Comparison of ENCODE assay signal across 10 mouse cellular contexts in genomic region chr3:96700376-96700775, GRCm38 (mm10). TPM values are rescaled to one million over a fixed set of nuclear protein-coding genes. Genes with fewer than 3 reads are reported as not detected.
DNase-seq lines count a peak whose midpoint lies in the region; ATAC-seq and TF ChIP-seq lines count a peak whose summit lies in the region.
"Had no signal": no experiment of that assay in that cellular context is flagged by ENCODE, and none has a peak within 500 bp of the region (broad histone marks: within the 10 kb centered on the region; RNA-seq: fewer than 3 reads in every experiment).

No protein-coding gene starts in this region.

- H3K4me2 ChIP-seq in hindbrain, postnatal 0 days (ENCODE audit: low read depth, low read length) = no peak overlapping the region
- H3K4me2 ChIP-seq in hindbrain, embryonic 16.5 days (ENCODE audit: low read length) = no peak overlapping the region
- H3K4me2 ChIP-seq: forebrain, embryonic 12.5 days; limb, embryonic 15.5 days had no signal

- H3K4me1 ChIP-seq in hindbrain, postnatal 0 days (ENCODE audit: insufficient read depth, low read length) = peaks cover 10% of the 10 kb centered on the region
- peaks cover 12% of the 10 kb centered on the region for H3K4me1 ChIP-seq in hindbrain, embryonic 16.5 days (ENCODE audit: control insufficient read depth, insufficient read depth, low read depth, low read length)

- peaks cover 40% of the 10 kb centered on the region for H3K36me3 ChIP-seq in hindbrain, postnatal 0 days (ENCODE audit: insufficient read depth, low read length)
- H3K36me3 ChIP-seq in hindbrain, embryonic 16.5 days (ENCODE audit: control insufficient read depth, insufficient read depth, low read length) = peaks cover 15% of the 10 kb centered on the region; the same call in 1 of the 2 replicates

- no peak overlapping the region for H3K9ac ChIP-seq in hindbrain, postnatal 0 days (replicated peaks; ENCODE audit: low read length)
- no peak overlapping the region for H3K9ac ChIP-seq in hindbrain, embryonic 16.5 days (ENCODE audit: low read depth, low read length)
- H3K9ac ChIP-seq: limb, embryonic 15.5 days had no signal

- 58% methylated on average over 7 of the region's 7 CpGs for WGBS in hindbrain, postnatal 0 days
- WGBS in hindbrain, embryonic 16.5 days = 57% methylated on average over 7 of the region's 7 CpGs

- peak; percentile 46 for DNase-seq in hindbrain, postnatal 0 days (ENCODE audit: low spot score)
- DNase-seq in 3T3-L1 (ENCODE audit: low read depth, low spot score) = peak; percentile 69
- DNase-seq in B cell, adult 2 months = peak; percentile 50 to 57
- DNase-seq in embryo, embryonic 11 days = peak; percentile 67
- DNase-seq in frontal cortex, adult 2 months (ENCODE audit: extremely low spot score in 1 of 2, low spot score in 1 of 2) = no peak
- no peak for DNase-seq in cerebellum, adult 11 months
- no peak for DNase-seq in left cerebral cortex, adult 9 months (ENCODE audit: low spot score in 2 of 2)

- no peak overlapping the region for H3K4me3 ChIP-seq in hindbrain, postnatal 0 days (ENCODE audit: low read length)
- H3K4me3 ChIP-seq in hindbrain, embryonic 16.5 days (ENCODE audit: low read length) = no peak overlapping the region
- H3K4me3 ChIP-seq: forebrain, embryonic 12.5 days; limb, embryonic 15.5 days had no signal

- peak; percentile 56 for TF ChIP-seq CTCF in hindbrain, postnatal 0 days (IDR thresholded peaks at IDR 0.05; ENCODE audit: low read depth)

- H3K27me3 ChIP-seq in hindbrain, postnatal 0 days (ENCODE audit: insufficient read depth, low read length) = no peaks in the 10 kb centered on the region
- no peaks in the 10 kb centered on the region for H3K27me3 ChIP-seq in hindbrain, embryonic 16.5 days (replicated peaks; ENCODE audit: control insufficient read depth, insufficient read depth, low read length)
- H3K27me3 ChIP-seq: forebrain, embryonic 12.5 days; limb, embryonic 15.5 days had no signal

- no peak overlapping the region for H3K27ac ChIP-seq in hindbrain, postnatal 0 days
- H3K27ac ChIP-seq in hindbrain, embryonic 16.5 days (ENCODE audit: low read depth, low read length) = no peak overlapping the region
- H3K27ac ChIP-seq: forebrain, embryonic 12.5 days; limb, embryonic 15.5 days had no signal

- no peak for ATAC-seq in hindbrain, postnatal 0 days
- no peak for ATAC-seq in hindbrain, embryonic 16.5 days

- no peaks in the 10 kb centered on the region for H3K9me3 ChIP-seq in hindbrain, postnatal 0 days (ENCODE audit: low read length)
- H3K9me3 ChIP-seq in hindbrain, embryonic 16.5 days (ENCODE audit: control insufficient read depth, low read length) = no peaks in the 10 kb centered on the region
- H3K9me3 ChIP-seq: forebrain, embryonic 12.5 days; limb, embryonic 15.5 days had no signal

RNA-seq across cellular contexts. Expression of gene Pias3, which starts 4.2 kb away (rescaled TPM):
- 37.5 and 46.1 TPM in 2 replicates for total RNA-seq in hindbrain, postnatal 0 days (2014; rRNA removed)
- polyA plus RNA-seq in hindbrain, postnatal 0 days (2015; fragmentation: Nextera tagmentation; extraction: Ambion mirVana) = 41.3 and 44.3 TPM in 2 replicates
- polyA plus RNA-seq in hindbrain, embryonic 16.5 days (2015; fragmentation: Nextera tagmentation; extraction: Ambion mirVana) = 43.4 and 44.3 TPM in 2 replicates
- 25.2 and 25.8 TPM in 2 replicates for polyA plus RNA-seq in frontal cortex, adult 2 months (2012; rRNA removed)

RNA-seq across cellular contexts. Expression of gene Nudt17, which starts 8.0 kb away (rescaled TPM):
- 13.0 and 13.4 TPM in 2 replicates for total RNA-seq in hindbrain, postnatal 0 days (2014; rRNA removed)
- polyA plus RNA-seq in hindbrain, postnatal 0 days (2015; fragmentation: Nextera tagmentation; extraction: Ambion mirVana) = 17.6 and 17.8 TPM in 2 replicates
- 20.4 and 22.4 TPM in 2 replicates for polyA plus RNA-seq in hindbrain, embryonic 16.5 days (2015; fragmentation: Nextera tagmentation; extraction: Ambion mirVana)
- 10.2 and 10.5 TPM in 2 replicates for polyA plus RNA-seq in frontal cortex, adult 2 months (2012; rRNA removed)

RNA-seq across cellular contexts. Expression of gene Polr3c, which starts 27.1 kb away (rescaled TPM):
- total RNA-seq in hindbrain, postnatal 0 days (2014; rRNA removed) = 10.9 and 11.7 TPM in 2 replicates
- polyA plus RNA-seq in hindbrain, postnatal 0 days (2015; fragmentation: Nextera tagmentation; extraction: Ambion mirVana) = 26.3 and 29.1 TPM in 2 replicates
- 31.4 and 33.7 TPM in 2 replicates for polyA plus RNA-seq in hindbrain, embryonic 16.5 days (2015; fragmentation: Nextera tagmentation; extraction: Ambion mirVana)
- polyA plus RNA-seq in frontal cortex, adult 2 months (2012; rRNA removed) = 34.2 and 34.4 TPM in 2 replicates

RNA-seq across cellular contexts. Expression of gene Rnf115, which starts 27.1 kb away (rescaled TPM):
- total RNA-seq in hindbrain, postnatal 0 days (2014; rRNA removed) = 47.9 and 53.8 TPM in 2 replicates
- 76.6 and 81.2 TPM in 2 replicates for polyA plus RNA-seq in hindbrain, postnatal 0 days (2015; fragmentation: Nextera tagmentation; extraction: Ambion mirVana)
- 72.2 and 82.0 TPM in 2 replicates for polyA plus RNA-seq in hindbrain, embryonic 16.5 days (2015; fragmentation: Nextera tagmentation; extraction: Ambion mirVana)
- 46.0 and 49.0 TPM in 2 replicates for polyA plus RNA-seq in frontal cortex, adult 2 months (2012; rRNA removed)

RNA-seq across cellular contexts. Expression of gene Ankrd35, which starts 30.4 kb away (rescaled TPM):
- 2.1 and 6.4 TPM in 2 replicates for total RNA-seq in hindbrain, postnatal 0 days (2014; rRNA removed)
- 2.8 and 3.0 TPM in 2 replicates for polyA plus RNA-seq in hindbrain, postnatal 0 days (2015; fragmentation: Nextera tagmentation; extraction: Ambion mirVana)
- polyA plus RNA-seq in hindbrain, embryonic 16.5 days (2015; fragmentation: Nextera tagmentation; extraction: Ambion mirVana) = 2.5 and 2.8 TPM in 2 replicates
- polyA plus RNA-seq in frontal cortex, adult 2 months (2012; rRNA removed) = 5.9 and 9.8 TPM in 2 replicates

Comparison
In these comparisons a context has a peak if more than half of its experiments do, and no peak if none do; other contexts are left out.
1. DNase-seq: peak in hindbrain, postnatal 0 days (single experiment), 3T3-L1 (single experiment), B cell, adult 2 months (2 of 2) and embryo, embryonic 11 days (single experiment); none in frontal cortex, adult 2 months (0 of 2), cerebellum, adult 11 months (single experiment) and left cerebral cortex, adult 9 months (0 of 2).